8 mouse cellular contexts compared by ENCODE assay signal in the genomic region with DNA sequence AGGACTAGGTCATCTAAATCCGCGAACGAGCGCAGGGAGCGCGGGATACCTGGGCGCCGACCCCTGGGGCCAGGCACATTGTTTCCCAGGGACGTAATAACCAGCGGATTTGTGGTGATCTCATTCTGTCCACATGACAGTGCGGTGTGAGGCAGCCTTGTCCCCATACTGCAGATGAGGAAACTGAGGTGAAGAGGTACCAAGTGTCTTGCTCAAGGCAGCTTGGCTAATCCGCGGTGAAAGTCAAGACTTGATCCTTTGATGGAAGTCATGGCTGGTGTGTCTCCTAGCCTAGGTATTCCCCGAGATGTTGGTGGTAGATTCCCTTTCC. TPM values are rescaled to one million over a fixed set of nuclear protein-coding genes. Genes with fewer than 3 reads are reported as not detected.
DNase-seq lines count a peak whose midpoint lies in the region; ATAC-seq lines count a peak whose summit lies in the region.

No protein-coding gene starts in this region.

- DNase-seq in heart, postnatal 4 days, result no peak
- peak; percentile 62 for DNase-seq in R1 (ENCODE audit: low read depth, low spot score)
- DNase-seq in hindbrain, embryonic 14.5 days (ENCODE audit: low spot score), result no peak
- no peak for DNase-seq in left cerebral cortex, postnatal 25 days (ENCODE audit: low spot score in 2 of 2)
- DNase-seq in ovary, postnatal 36 days (ENCODE audit: low spot score), result no peak
- no peak for DNase-seq in thymus, postnatal 4 days

- H3K4me3 ChIP-seq in heart, embryonic 16.5 days (ENCODE audit: low read length), result peak overlapping the region; percentile 88
- peak overlapping the region; percentile 85 for H3K4me3 ChIP-seq in hindbrain, embryonic 14.5 days (replicated peaks; ENCODE audit: low read length)
- H3K4me3 ChIP-seq in midbrain, embryonic 12.5 days, result peak overlapping the region; percentile 76

- peak overlapping the region; percentile 92 for H3K9ac ChIP-seq in heart, embryonic 16.5 days (ENCODE audit: low read length)
- H3K9ac ChIP-seq in hindbrain, embryonic 14.5 days, result peak overlapping the region; percentile 83
- H3K9ac ChIP-seq in midbrain, embryonic 12.5 days (replicated peaks), result peak overlapping the region; percentile 87

- H3K4me1 ChIP-seq in heart, embryonic 16.5 days (ENCODE audit: control insufficient read depth, insufficient read depth, low read length), result peaks cover 48% of the 10 kb centered on the region
- peaks cover 25% of the 10 kb centered on the region for H3K4me1 ChIP-seq in hindbrain, embryonic 14.5 days (replicated peaks; ENCODE audit: control insufficient read depth, insufficient read depth, low read length)
- peaks cover 37% of the 10 kb centered on the region for H3K4me1 ChIP-seq in midbrain, embryonic 12.5 days

- peak overlapping the region; percentile 83 for H3K27ac ChIP-seq in heart, embryonic 16.5 days (ENCODE audit: low read length)
- H3K27ac ChIP-seq in hindbrain, embryonic 14.5 days, result peak overlapping the region; percentile 88
- no peak overlapping the region; the same call in 1 of the 2 replicates for H3K27ac ChIP-seq in midbrain, embryonic 12.5 days (replicated peaks)

- H3K36me3 ChIP-seq in heart, embryonic 16.5 days (ENCODE audit: control insufficient read depth, insufficient read depth), result no peaks in the 10 kb centered on the region
- no peaks in the 10 kb centered on the region for H3K36me3 ChIP-seq in hindbrain, embryonic 14.5 days (replicated peaks; ENCODE audit: control insufficient read depth, insufficient read depth)
- no peaks in the 10 kb centered on the region for H3K36me3 ChIP-seq in midbrain, embryonic 12.5 days

- H3K9me3 ChIP-seq in heart, embryonic 16.5 days (replicated peaks; ENCODE audit: control insufficient read depth, low read length), result no peaks in the 10 kb centered on the region
- H3K9me3 ChIP-seq in hindbrain, embryonic 14.5 days (ENCODE audit: control insufficient read depth, low read length), result no peaks in the 10 kb centered on the region
- H3K9me3 ChIP-seq in midbrain, embryonic 12.5 days, result no peaks in the 10 kb centered on the region

- intact Hi-C loops in left cerebral cortex, postnatal 25 days (cut with DNase I), result loop anchor here (2.0 kb wide), 2 partner anchors 33 to 105 kb away; no protein-coding TSS in a partner anchor

- 8% methylated on average over 14 of the region's 14 CpGs for WGBS in heart, embryonic 16.5 days
- 11% methylated on average over 14 of the region's 14 CpGs for WGBS in hindbrain, embryonic 14.5 days
- 12% methylated on average over 14 of the region's 14 CpGs for WGBS in midbrain, embryonic 12.5 days

- H3K27me3 ChIP-seq in heart, embryonic 16.5 days (ENCODE audit: control insufficient read depth, insufficient read depth, low read length), result no peaks in the 10 kb centered on the region
- H3K27me3 ChIP-seq in hindbrain, embryonic 14.5 days (ENCODE audit: control insufficient read depth, insufficient read depth, low read length), result peaks cover 4% of the 10 kb centered on the region; the same call in 1 of the 2 replicates
- peaks cover 30% of the 10 kb centered on the region for H3K27me3 ChIP-seq in midbrain, embryonic 12.5 days

- peak overlapping the region; percentile 98 for H3K4me2 ChIP-seq in heart, embryonic 16.5 days (ENCODE audit: low read depth, low read length)
- peak overlapping the region; percentile 74 for H3K4me2 ChIP-seq in hindbrain, embryonic 14.5 days (replicated peaks)
- peak overlapping the region; percentile 94 for H3K4me2 ChIP-seq in midbrain, embryonic 12.5 days (replicated peaks)

- no peak for ATAC-seq in heart, embryonic 16.5 days (replicated peaks; ENCODE audit: extremely low read depth, insufficient read depth, low FRiP score)
- ATAC-seq in hindbrain, embryonic 14.5 days (ENCODE audit: low FRiP score), result no peak
- no peak for ATAC-seq in midbrain, embryonic 12.5 days (ENCODE audit: low FRiP score, low read depth)

RNA-seq across cellular contexts. Expression of gene Gm21969, which starts 27.3 kb away (rescaled TPM):
- not detected in 2 replicates for polyA plus RNA-seq in heart, embryonic 16.5 days (2015; fragmentation: Nextera tagmentation; extraction: Ambion mirVana)
- not detected for total RNA-seq in heart, postnatal 4 days (2021)
- polyA plus RNA-seq in hindbrain, embryonic 14.5 days (2014; fragmentation: Nextera tagmentation; extraction: Ambion mirVana), result 0.07 TPM in 1 of 2 replicates, not detected in the other
- not detected in 2 replicates for polyA plus RNA-seq in midbrain, embryonic 12.5 days (2016; fragmentation: Nextera tagmentation; extraction: Ambion mirVana)
- total RNA-seq in left cerebral cortex, postnatal 25 days (2021), result not detected

RNA-seq across cellular contexts. Expression of gene Iffo2, which starts 45.3 kb away (rescaled TPM):
- polyA plus RNA-seq in heart, embryonic 16.5 days (2015; fragmentation: Nextera tagmentation; extraction: Ambion mirVana), result 2.4 and 3.3 TPM in 2 replicates
- total RNA-seq in heart, postnatal 4 days (2021), result 10 to 100 TPM; 14.2 to 14.6 TPM
- 5.6 and 6.0 TPM in 2 replicates for polyA plus RNA-seq in hindbrain, embryonic 14.5 days (2014; fragmentation: Nextera tagmentation; extraction: Ambion mirVana)
- polyA plus RNA-seq in midbrain, embryonic 12.5 days (2016; fragmentation: Nextera tagmentation; extraction: Ambion mirVana), result 4.2 TPM in 2 replicates
- total RNA-seq in left cerebral cortex, postnatal 25 days (2021), result 10 to 100 TPM; 15.9 to 17.2 TPM

RNA-seq across cellular contexts. Expression of gene Aldh4a1, which starts 47.0 kb away (rescaled TPM):
- polyA plus RNA-seq in heart, embryonic 16.5 days (2015; fragmentation: Nextera tagmentation; extraction: Ambion mirVana), result 36.5 and 37.4 TPM in 2 replicates
- total RNA-seq in heart, postnatal 4 days (2021), result 10 to 100 TPM; 15.1 to 15.4 TPM
- polyA plus RNA-seq in hindbrain, embryonic 14.5 days (2014; fragmentation: Nextera tagmentation; extraction: Ambion mirVana), result 18.1 and 18.8 TPM in 2 replicates
- polyA plus RNA-seq in midbrain, embryonic 12.5 days (2016; fragmentation: Nextera tagmentation; extraction: Ambion mirVana), result 17.5 and 19.6 TPM in 2 replicates
- total RNA-seq in left cerebral cortex, postnatal 25 days (2021), result 10 to 100 TPM; 15.9 to 17.3 TPM
